Mouse (Mus musculus) thymus, adult 2 months (tissue): Measurements from ENCODE around the gene Rcan1.
A peak's percentile ranks its signal among the peaks of the same experiment; 100 is the strongest.

Experiments
- CTCF ChIP-seq: fragments of 200-500 bp; IDR thresholded peaks from 2 replicates; pipeline ENCODE4 v1.5.1; 2012; ENCODE audit warnings: mild to moderate bottlenecking, control low read depth, low read length, moderate library complexity, borderline replicate concordance; ENCODE audit not compliant: control insufficient read depth, poor library complexity, insufficient read depth; ENCODE audit errors: extremely low read depth
- POLR2A ChIP-seq: fragments of 200-500 bp; IDR thresholded peaks from 2 replicates; pipeline ENCODE4 v1.6.1; 2012; ENCODE audit warnings: mild to moderate bottlenecking, low read length, control low read depth, moderate library complexity; ENCODE audit not compliant: control insufficient read depth, poor library complexity, insufficient read depth; ENCODE audit errors: extremely low read depth

- TF ChIP-seq CTCF (peak; percentile 65; the same call in 1 of the 2 replicates), POLR2A (no peak)
These were observed 85.6 kb downstream of the Rcan1 start for GRCm38 (mm10) chr16:92385062-92385461.
